Mouse (Mus musculus): ENCODE data around the gene Rhpn2.
A peak's percentile ranks its signal among the peaks of the same experiment; 100 is the strongest.

Rhpn2 gene

DNA sequence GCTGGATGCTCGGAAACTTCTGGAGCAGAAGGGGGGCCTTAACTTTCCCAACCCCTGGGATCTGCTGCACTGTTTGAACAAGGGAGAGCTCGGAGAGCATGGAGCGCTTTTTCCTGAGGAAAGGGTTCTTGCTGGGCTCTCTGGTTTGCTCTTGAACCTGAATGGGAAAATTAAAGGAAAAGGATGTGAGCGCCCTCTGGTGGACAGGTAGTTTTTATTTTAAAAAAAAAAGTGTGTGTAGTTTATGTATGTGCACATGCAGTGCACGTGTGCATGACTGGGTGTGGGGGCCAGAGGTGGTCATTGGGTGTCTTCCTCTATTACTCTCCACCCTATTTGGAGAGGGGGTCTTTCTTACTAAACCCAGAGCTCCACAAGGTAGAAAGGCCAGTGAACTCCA is 59.0 kb downstream of the Rhpn2 start:
- peak; percentile 11 to 37 for DNase-seq

DNA sequence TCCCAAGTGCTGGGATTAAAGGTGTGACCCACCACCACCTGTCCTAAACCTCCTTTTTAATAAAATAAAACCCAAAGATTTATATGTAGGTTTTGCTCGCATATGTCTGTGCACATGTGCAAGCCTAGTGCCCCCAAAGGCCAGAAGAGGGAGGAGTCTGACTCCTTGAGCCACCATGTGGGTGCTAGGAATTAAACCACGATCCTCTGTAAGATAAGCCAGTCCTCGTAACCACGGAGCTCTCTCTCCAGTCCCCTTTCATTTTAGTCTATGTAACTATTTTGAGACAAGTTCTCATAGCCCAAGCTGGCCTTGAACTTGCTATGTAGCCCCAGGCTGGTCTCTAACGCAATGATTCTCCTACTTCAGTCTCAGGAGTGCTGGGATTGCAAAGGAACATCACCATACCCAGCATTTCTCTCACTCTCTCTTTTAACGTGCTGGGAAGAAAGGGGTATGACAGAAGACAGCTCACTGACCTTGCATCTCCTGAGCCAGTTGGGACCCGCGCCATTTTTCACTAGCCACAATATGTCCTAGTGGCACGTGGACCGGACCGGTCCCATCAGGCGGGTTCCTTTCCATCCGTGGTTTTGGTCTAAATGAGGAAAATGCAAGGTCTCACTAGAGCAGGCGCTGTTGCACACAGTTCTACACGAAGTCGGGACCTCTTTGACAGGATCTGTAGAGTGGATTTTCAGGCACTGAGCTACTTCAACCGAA is 61.9 kb downstream of the Rhpn2 start:
- peak; percentile 18 to 32 for DNase-seq

DNA sequence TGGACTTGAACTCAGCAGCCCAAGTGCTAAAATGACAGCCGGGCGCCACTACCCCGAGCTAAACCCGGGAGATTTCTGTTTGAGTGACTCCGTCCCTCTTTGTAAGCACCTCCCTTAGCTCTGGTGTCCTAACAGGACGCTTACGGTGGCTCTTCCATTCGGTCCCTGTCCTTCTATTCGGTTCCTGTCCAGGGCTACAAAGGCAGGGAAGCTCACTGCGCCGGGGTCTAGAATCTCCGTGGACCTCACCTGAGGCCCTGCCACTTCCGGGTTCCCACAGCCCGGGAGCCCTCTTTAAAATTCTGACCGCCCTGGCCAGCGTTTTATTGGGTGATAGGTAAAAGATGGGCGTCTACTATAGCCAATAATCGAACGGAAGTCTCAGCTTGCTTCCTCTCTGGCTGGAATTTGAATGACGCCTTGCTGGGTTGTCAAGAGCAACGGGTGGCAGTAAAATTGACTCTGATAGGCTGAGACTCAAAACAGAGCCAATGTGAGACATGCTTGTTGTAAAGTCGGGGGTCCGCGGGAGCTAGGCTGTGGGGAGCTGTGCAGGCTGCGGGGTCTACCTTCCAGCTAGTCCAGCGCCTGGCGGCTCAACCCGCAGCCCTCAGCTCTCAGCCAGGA is 62.7 kb downstream of the Rhpn2 start, which contains the start of the genes Faap24 and Cep89:
TSS of gene Faap24 (minus strand) at position 295 of the 627 bp plus-strand sequence.
TSS of gene Cep89 (plus strand) at position 494 of the 627 bp plus-strand sequence.
- peak; percentile 90 to 98 for DNase-seq

DNA sequence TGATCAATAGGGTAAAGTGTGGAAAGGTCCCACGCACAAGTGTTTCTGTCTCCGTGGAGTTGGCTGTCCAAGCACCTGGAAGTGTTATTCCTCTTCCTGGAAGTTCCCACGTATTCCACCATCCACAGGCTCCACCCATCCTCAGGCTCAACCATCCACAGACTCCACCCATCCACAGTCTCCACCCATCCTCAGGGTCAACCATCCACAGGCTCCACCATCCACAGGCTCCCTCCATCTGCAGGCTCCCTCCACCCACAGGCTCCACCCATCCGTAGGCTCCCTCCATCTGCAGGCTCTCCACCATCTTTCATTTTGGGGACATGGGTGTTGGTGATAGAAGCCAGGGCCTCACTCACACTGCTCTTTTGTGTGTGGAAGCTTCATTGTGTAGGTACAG is 67.2 kb downstream of the Rhpn2 start:
- no peak for DNase-seq

DNA sequence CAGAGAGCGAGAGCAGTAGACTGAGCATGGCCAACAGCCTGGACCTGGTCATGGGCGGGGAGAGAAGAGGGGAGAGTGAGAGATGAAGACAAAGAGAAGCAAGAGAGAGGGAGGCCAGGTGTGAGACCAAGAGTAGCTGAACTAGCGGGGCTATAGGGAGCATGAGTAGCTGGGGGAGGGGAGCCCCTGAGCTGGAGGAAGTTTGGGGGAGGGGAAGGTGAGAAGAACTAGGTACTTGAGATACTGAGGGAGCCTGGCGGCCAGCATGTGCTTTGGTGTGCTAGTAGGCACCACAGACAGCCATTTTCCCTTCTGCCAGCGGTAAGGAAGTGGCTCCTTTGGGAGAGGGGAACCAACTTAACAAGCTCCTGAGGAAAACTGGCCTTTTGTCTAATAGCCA is 81.3 kb downstream of the Rhpn2 start:
- DNase-seq = no peak

DNA sequence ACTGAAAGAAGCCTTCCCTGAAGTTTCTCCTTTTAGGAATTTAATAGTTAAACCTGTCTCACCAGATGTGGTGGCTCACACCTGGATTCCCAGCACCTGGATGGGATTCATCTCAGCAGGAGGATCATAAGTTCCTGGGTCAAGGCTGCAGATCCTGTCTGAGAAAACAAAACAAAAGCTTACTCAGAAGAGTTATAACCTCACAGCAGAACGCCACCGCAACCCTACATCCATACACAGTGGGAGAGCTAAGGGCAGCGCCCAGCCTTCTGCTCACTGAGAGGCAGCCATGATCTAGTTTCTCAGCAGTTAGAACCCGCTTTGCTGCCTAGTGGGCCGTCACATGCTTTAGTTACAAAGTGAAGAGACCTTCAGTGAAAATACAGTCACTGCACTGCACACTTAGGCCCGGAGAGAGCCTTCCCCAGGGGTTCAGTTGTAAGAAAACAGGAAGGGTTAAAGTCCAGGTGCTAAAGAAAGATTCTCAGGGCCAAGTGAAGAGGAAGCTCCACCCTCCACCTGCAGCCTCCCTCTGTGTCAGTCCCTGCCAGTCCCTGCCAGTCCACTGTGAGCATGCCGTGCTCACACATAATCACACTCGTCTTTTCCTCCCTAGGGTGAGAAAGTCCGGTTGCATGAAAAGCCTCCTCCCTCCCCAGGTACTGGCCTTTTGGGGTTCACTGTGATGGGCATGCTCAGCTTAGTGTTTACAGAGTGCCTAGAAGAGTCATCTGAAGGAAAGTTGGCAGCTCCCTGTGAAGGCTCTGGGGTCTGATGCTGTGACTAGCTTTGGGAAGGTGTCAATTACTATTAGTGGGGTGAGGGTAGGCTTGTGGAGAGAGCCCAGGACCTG is 82.1 kb downstream of the Rhpn2 start:
- no peak for DNase-seq

DNA sequence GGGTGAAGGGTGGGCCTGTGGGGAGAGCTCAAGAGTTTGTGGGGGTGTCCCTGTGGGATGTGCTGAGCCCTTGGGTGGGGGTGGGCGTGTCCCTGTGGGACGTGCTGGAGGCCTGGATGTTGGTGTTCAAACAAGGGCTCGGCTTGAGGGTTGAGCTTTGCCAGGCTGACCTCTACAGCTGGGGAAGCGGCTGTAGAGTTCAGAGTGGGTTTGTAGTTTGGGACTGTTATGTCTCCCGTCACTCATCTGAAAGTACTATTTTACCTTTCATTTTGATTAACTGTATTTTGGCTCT is 82.6 kb downstream of the Rhpn2 start:
- DNase-seq = no peak

DNA sequence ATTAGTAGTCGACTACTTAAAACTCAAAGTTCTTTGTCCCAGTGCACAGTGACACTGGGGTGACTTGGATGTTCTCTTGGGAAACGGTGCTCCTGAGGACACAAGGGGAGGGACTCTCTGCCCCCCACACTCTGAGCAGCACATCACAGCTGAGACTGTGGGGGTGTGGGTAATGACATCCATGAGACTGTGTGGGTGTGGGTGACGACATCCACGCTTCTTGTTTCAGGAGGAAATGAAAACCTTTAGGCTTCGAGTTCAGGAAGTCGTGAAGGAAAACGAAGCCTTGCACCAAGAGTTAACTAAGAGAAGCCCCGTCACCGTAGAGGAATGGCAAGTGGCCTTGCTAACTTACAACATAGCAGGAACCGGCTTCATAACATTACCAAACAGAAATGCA is 89.1 kb downstream of the Rhpn2 start:
- no peak for DNase-seq

DNA sequence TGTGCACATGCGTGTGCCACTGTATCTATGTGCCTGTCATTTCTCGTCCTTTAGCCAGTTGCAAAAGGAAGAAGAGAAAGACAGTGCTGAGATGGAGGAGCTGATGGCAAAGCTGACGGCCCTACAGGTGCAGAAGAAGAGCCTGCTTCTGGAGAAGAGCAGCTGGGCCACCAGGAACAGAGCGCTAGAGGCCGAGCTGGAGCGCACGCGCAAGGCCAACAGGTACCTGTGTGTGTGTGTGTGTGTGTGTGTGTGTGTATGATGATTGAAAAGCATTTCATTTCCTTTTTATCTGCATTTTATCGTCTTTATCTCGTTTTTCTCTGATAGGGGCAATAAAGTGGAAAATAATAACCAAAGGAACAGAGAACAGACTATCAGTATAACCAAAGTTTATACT is 94.2 kb downstream of the Rhpn2 start:
- no peak for DNase-seq

DNA sequence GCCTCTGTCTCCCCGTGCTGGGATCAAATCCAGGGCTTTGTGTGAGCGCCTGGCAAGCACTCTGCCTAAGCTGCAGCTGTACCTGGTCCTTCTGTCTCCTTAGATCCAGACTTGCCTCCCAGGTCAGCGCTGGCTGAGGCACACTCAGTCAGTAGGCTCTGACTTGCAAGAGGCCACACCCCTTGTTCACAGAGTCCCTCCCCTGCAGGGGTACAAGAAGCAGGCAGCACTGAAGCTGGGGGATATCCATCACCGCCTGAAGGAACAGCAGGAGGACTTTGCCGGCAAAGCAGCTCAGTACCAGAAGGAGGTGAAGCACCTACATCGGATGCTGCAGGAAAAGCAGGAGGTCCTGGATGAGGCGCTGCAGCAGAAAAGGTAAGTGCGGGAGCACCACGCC is 101.3 kb downstream of the Rhpn2 start:
- no peak for DNase-seq
